ENCODE assay signal across 24 mouse cellular contexts in genomic region chr8:118689849-118690248, GRCm38 (mm10).
"Had no signal": no experiment of that assay in that cellular context is flagged by ENCODE, and none has a peak within 500 bp of the region (broad histone marks: within the 10 kb centered on the region; RNA-seq: fewer than 3 reads in every experiment).

No protein-coding gene starts in this region.

- H3K4me3 ChIP-seq: heart, adult 2 months; heart, embryonic 13.5 days; heart, embryonic 15.5 days; hindbrain, embryonic 13.5 days; hindbrain, embryonic 15.5 days; limb, embryonic 13.5 days; limb, embryonic 15.5 days; liver, embryonic 12.5 days had no signal

- H3K27me3 ChIP-seq: heart, embryonic 13.5 days; heart, embryonic 15.5 days; hindbrain, embryonic 15.5 days; limb, embryonic 13.5 days; limb, embryonic 15.5 days; liver, embryonic 12.5 days had no signal

- H3K36me3 ChIP-seq: heart, embryonic 13.5 days; heart, embryonic 15.5 days; hindbrain, embryonic 13.5 days; hindbrain, embryonic 15.5 days; limb, embryonic 13.5 days; limb, embryonic 15.5 days; liver, embryonic 12.5 days had no signal

- H3K9me3 ChIP-seq: heart, embryonic 15.5 days; hindbrain, embryonic 13.5 days; hindbrain, embryonic 15.5 days; limb, embryonic 13.5 days; limb, embryonic 15.5 days; liver, embryonic 12.5 days had no signal

- H3K27ac ChIP-seq: heart, adult 2 months; heart, embryonic 13.5 days; heart, embryonic 15.5 days; hindbrain, embryonic 13.5 days; hindbrain, embryonic 15.5 days; hindbrain, postnatal 0 days; limb, embryonic 13.5 days; limb, embryonic 15.5 days; liver, embryonic 12.5 days; liver, embryonic 14.5 days had no signal

- H3K9ac ChIP-seq: forebrain, postnatal 0 days; heart, embryonic 13.5 days; heart, embryonic 15.5 days; hindbrain, embryonic 13.5 days; hindbrain, embryonic 15.5 days; limb, embryonic 13.5 days; limb, embryonic 15.5 days; liver, embryonic 12.5 days; liver, embryonic 14.5 days had no signal

- H3K4me1 ChIP-seq: heart, embryonic 13.5 days; heart, embryonic 15.5 days; limb, embryonic 13.5 days; limb, embryonic 15.5 days; liver, embryonic 12.5 days had no signal

- ATAC-seq: forebrain, postnatal 0 days; hindbrain, postnatal 0 days; intestine, embryonic 16.5 days; liver, embryonic 12.5 days had no signal

- DNase-seq: forebrain, postnatal 0 days; gastrocnemius, postnatal 14 days; gastrocnemius, postnatal 36 days; heart, adult 11 months; heart, adult 2 months; heart, postnatal 14 days; heart, postnatal 36 days; kidney, adult 11 months; kidney, adult 9 months; kidney, postnatal 36 days; layer of hippocampus, adult 9-11 months; layer of hippocampus, postnatal 36 days; left cerebral cortex, postnatal 4 days had no signal

- H3K4me2 ChIP-seq: heart, embryonic 11.5 days; heart, embryonic 13.5 days; heart, embryonic 15.5 days; hindbrain, embryonic 13.5 days; hindbrain, embryonic 15.5 days; limb, embryonic 13.5 days; limb, embryonic 15.5 days; liver, embryonic 12.5 days had no signal
